Comparison of ENCODE assay signal across 22 mouse cellular contexts in the genomic region with DNA sequence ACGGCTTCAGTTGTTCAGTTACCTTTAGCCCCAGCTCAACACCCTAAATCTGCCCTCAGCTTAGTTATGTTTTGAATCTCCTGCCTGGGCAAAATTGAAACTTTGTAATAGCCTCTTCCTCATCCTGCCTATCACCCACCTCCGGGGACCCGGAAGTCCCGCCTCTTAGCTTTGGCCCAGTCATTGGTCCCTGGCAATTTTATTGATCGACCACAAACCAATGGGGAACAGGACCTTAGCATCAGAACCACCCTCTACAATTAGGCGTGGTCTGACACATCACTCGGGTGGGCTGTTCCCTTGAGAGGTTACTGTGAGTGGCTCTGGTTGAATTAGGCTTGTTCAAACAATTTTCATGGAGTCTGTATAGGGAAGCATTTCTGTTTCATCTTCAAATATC.
DNase-seq lines count a peak whose midpoint lies in the region; ATAC-seq lines count a peak whose summit lies in the region.
"Had no signal": no experiment of that assay in that cellular context is flagged by ENCODE, and none has a peak within 500 bp of the region (broad histone marks: within the 10 kb centered on the region; RNA-seq: fewer than 3 reads in every experiment).

No protein-coding gene starts in this region.

- peak; percentile 68 for ATAC-seq in megakaryocyte progenitor cell, adult 5-6 weeks (replicated peaks; ENCODE audit: poor library complexity)
- ATAC-seq: forebrain, embryonic 14.5 days; hindbrain, postnatal 0 days; intestine, postnatal 0 days had no signal

- peak; percentile 7 to 11 for DNase-seq in spleen, postnatal 36 days (ENCODE audit: low spot score in 2 of 2)
- no peak for DNase-seq in spleen, adult 12 weeks (ENCODE audit: low spot score)
- DNase-seq in MN1 (ENCODE audit: low spot score): peak; percentile 22
- DNase-seq in thymus, postnatal 36 days: no peak
- DNase-seq in gastrocnemius, adult 8-10 months (ENCODE audit: low spot score in 2 of 2): no peak
- no peak for DNase-seq in adrenal gland, postnatal 25 days
- DNase-seq: cerebellum, adult 11 months; cerebellum, postnatal 14 days; embryo, embryonic 11 days; gastrocnemius, postnatal 10 days; heart, adult 18-20 months; heart, postnatal 10 days; kidney, postnatal 25 days; lung, adult 2 months; lung, postnatal 14 days; midbrain, embryonic 14.5 days; right cerebral cortex, postnatal 4 days; thymus, postnatal 14 days had no signal

Comparison
In these comparisons a context has a peak if more than half of its experiments do, and no peak if none do; other contexts are left out.
1. DNase-seq: peak in spleen, postnatal 36 days (2 of 2) and MN1 (single experiment); none in spleen, adult 12 weeks (single experiment), thymus, postnatal 36 days (0 of 2), gastrocnemius, adult 8-10 months (0 of 2) and adrenal gland, postnatal 25 days (single experiment).